Mouse (Mus musculus) limb, embryonic 14.5 days (tissue): ENCODE measurements at regions not wholly inside any gene's neighbourhood (a gene's known extent, or its start where the extent isn't known, plus 50 kb on each side); places are given as distances from the start of the nearest gene placed in this dataset.

ENCODE experiments used
- ATAC-seq: fragments of 200-750 bp; cut with Nextera tagmentation; 2 replicates; pipeline ENCODE4 v1.8.0; 2017; ENCODE audit warnings: low read depth, moderate number of reproducible peaks, moderate TSS enrichment; ENCODE audit not compliant: low FRiP score
- DNase-seq: peaks from one replicate; pipeline ENCODE4 v3.0.0-alpha.2; 2015; ENCODE audit warnings: low spot score
- H3K27ac ChIP-seq: fragments of 300-500 bp; sonication (generic); replicated peaks from 2 replicates; pipeline ENCODE4 v1.5.1; 2014; ENCODE audit warnings: low read depth, mild to moderate bottlenecking, low read length, moderate library complexity, mixed read lengths
- H3K27me3 ChIP-seq: fragments of 300-500 bp; sonication (generic); 2 replicates; pipeline ENCODE4 v1.6.1; 2014; ENCODE audit warnings: low read length, mixed read lengths; ENCODE audit not compliant: control insufficient read depth, insufficient read depth
- H3K36me3 ChIP-seq: fragments of 300-500 bp; sonication (generic); 2 replicates; pipeline ENCODE4 v1.6.1; 2014; ENCODE audit warnings: mild to moderate bottlenecking, low read length, moderate library complexity, mixed read lengths; ENCODE audit not compliant: control insufficient read depth, insufficient read depth
- H3K4me1 ChIP-seq: fragments of 300-500 bp; sonication (generic); 2 replicates; pipeline ENCODE4 v1.6.1; 2014; ENCODE audit warnings: antibody characterized with exemption, low read length, mixed read lengths; ENCODE audit not compliant: control insufficient read depth, insufficient read depth
- H3K4me2 ChIP-seq: fragments of 300-500 bp; sonication (generic); replicated peaks from 2 replicates; pipeline ENCODE4 v1.6.1; 2014; ENCODE audit warnings: low read depth, mild to moderate bottlenecking, low read length, moderate library complexity; ENCODE audit not compliant: severe bottlenecking
- H3K4me3 ChIP-seq: fragments of 300-500 bp; sonication (generic); replicated peaks from 2 replicates; pipeline ENCODE4 v1.5.1; 2014; ENCODE audit warnings: low read length
- H3K9ac ChIP-seq: fragments of 300-500 bp; sonication (generic); 2 replicates; pipeline ENCODE4 v1.6.1; 2014; ENCODE audit warnings: mild to moderate bottlenecking, low read depth, low read length, moderate library complexity; ENCODE audit not compliant: severe bottlenecking
- H3K9me3 ChIP-seq: fragments of 300-500 bp; sonication (generic); 2 replicates; pipeline ENCODE4 v1.6.1; 2016; ENCODE audit warnings: low read length; ENCODE audit not compliant: control insufficient read depth
- POLR2A ChIP-seq: fragments of 200-500 bp; IDR thresholded peaks from 2 replicates; pipeline ENCODE4 v1.8.0; 2012; ENCODE audit warnings: inconsistent platforms, mild to moderate bottlenecking, moderate library complexity, borderline replicate concordance; ENCODE audit not compliant: insufficient read depth, insufficient read length; ENCODE audit errors: extremely low read depth
- WGBS: fragments of 180-500 bp; shearing (Covaris S2); extraction: QIAGEN DNeasy Blood & Tissue Kit; methylation state at CpG from one replicate; pipeline ENCODE4 v1.1.7; 2014; 5-methylcytosine and 5-hydroxymethylcytosine counted together

GRCm38 (mm10) chr13:16355316-16355715 lies 343.7 kb downstream of the Inhba start:
- no peak for ATAC-seq
- no peak overlapping the region for H3K9ac ChIP-seq
- whole genome bisulfite sequencing: 90% methylated on average over 1 of the region's 1 CpGs

GRCm38 (mm10) chr13:16379492-16379891 lies 367.8 kb downstream of the Inhba start:
- no peak overlapping the region for H3K27ac ChIP-seq
- no peak overlapping the region for H3K9ac ChIP-seq
- no peaks in the 10 kb centered on the region for H3K36me3 ChIP-seq
- DNase-seq: no peak
- H3K9me3 ChIP-seq: no peaks in the 10 kb centered on the region
- no peaks in the 10 kb centered on the region for H3K27me3 ChIP-seq
- H3K4me3 ChIP-seq: no peak overlapping the region
- no peak overlapping the region for H3K4me2 ChIP-seq
- no peak for TF ChIP-seq POLR2A
- no peaks in the 10 kb centered on the region for H3K4me1 ChIP-seq
- ATAC-seq: no peak
- 71% methylated on average over 5 of the region's 5 CpGs for WGBS

More at GRCm38 (mm10) chr13:16355316-16355715, 343.7 kb downstream of the Inhba start:
- Histone ChIP-seq H3K27me3 (no peaks in the 10 kb centered on the region), H3K4me2 (no peak overlapping the region), H3K36me3 (no peaks in the 10 kb centered on the region), H3K4me1 (no peaks in the 10 kb centered on the region), H3K4me3 (no peak overlapping the region), H3K27ac (no peak overlapping the region), H3K9me3 (no peaks in the 10 kb centered on the region)
- no peak for DNase-seq
- TF ChIP-seq POLR2A: no peak

- WGBS: 93% methylated on average over 2 of the region's 2 CpGs
- Histone ChIP-seq H3K9me3 (no peaks in the 10 kb centered on the region), H3K4me3 (no peak overlapping the region), H3K36me3 (no peaks in the 10 kb centered on the region), H3K27ac (no peak overlapping the region), H3K9ac (no peak overlapping the region), H3K4me2 (no peak overlapping the region), H3K4me1 (no peaks in the 10 kb centered on the region), H3K27me3 (no peaks in the 10 kb centered on the region)
- DNase-seq (no peak), ATAC-seq (no peak)
- no peak for TF ChIP-seq POLR2A
Measured at GRCm38 (mm10) chr13:16379949-16380348, 368.3 kb downstream of the Inhba start.

- Histone ChIP-seq H3K4me3 (no peak overlapping the region), H3K36me3 (no peaks in the 10 kb centered on the region), H3K9me3 (no peaks in the 10 kb centered on the region), H3K27me3 (no peaks in the 10 kb centered on the region), H3K9ac (no peak overlapping the region), H3K4me1 (no peaks in the 10 kb centered on the region), H3K27ac (no peak overlapping the region), H3K4me2 (no peak overlapping the region)
- no peak for TF ChIP-seq POLR2A
- 68% methylated on average over 5 of the region's 5 CpGs for WGBS
- no peak for ATAC-seq
- DNase-seq: no peak
Measured at GRCm38 (mm10) chr13:16382936-16383511, 371.4 kb downstream of the Inhba start.

GRCm38 (mm10) chr13:16416356-16417019 lies 404.8 kb downstream of the Inhba start:
- DNase-seq: no peak
- no peak for TF ChIP-seq POLR2A
- no peaks in the 10 kb centered on the region for H3K36me3 ChIP-seq
- 49% methylated on average over 2 of the region's 2 CpGs for WGBS
- H3K4me3 ChIP-seq: no peak overlapping the region
- H3K27ac ChIP-seq: no peak overlapping the region
- no peak overlapping the region for H3K9ac ChIP-seq
- no peaks in the 10 kb centered on the region for H3K9me3 ChIP-seq
- no peaks in the 10 kb centered on the region for H3K27me3 ChIP-seq
- no peak overlapping the region for H3K4me2 ChIP-seq
- no peak for ATAC-seq
- no peaks in the 10 kb centered on the region for H3K4me1 ChIP-seq

GRCm38 (mm10) chr13:16424147-16424546 lies 412.5 kb downstream of the Inhba start:
- H3K27ac ChIP-seq: no peak overlapping the region
- H3K4me2 ChIP-seq: no peak overlapping the region
- no peak overlapping the region for H3K9ac ChIP-seq
- ATAC-seq (no peak), DNase-seq (no peak)
- no peak for TF ChIP-seq POLR2A
- H3K4me1 ChIP-seq: no peaks in the 10 kb centered on the region
- no peaks in the 10 kb centered on the region for H3K9me3 ChIP-seq
- no peaks in the 10 kb centered on the region for H3K36me3 ChIP-seq
- H3K4me3 ChIP-seq: no peak overlapping the region
- WGBS: 86% methylated on average over 2 of the region's 2 CpGs
- H3K27me3 ChIP-seq: no peaks in the 10 kb centered on the region
